In the genomic region with DNA sequence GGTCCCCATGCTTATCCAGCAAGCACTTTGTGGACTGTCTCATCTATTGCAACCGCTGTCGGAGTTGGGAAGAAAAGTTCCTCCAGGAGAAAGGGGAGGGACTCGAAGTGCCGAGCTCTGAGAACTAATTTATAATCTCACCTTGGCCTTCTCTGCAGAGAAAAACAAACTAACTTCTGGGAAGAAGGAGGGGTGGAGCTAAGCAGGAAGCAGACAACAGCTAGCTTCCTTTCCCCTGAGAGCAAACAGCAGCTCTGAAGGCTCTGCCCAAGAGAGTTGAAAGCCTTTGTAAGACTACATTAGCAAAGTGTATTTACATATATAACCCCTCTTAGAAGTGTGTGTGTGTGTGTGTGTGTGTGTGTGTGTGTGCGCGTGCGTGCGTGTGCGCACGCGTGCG, we compare ENCODE assay signal across 18 mouse cellular contexts. TPM values are rescaled to one million over a fixed set of nuclear protein-coding genes. Genes with fewer than 3 reads are reported as not detected.
DNase-seq lines count a peak whose midpoint lies in the region; ATAC-seq and TF ChIP-seq lines count a peak whose summit lies in the region.
"Had no signal": no experiment of that assay in that cellular context is flagged by ENCODE, and none has a peak within 500 bp of the region (broad histone marks: within the 10 kb centered on the region; RNA-seq: fewer than 3 reads in every experiment).

No protein-coding gene starts in this region.

- H3K9me3 ChIP-seq in kidney, embryonic 14.5 days (ENCODE audit: control insufficient read depth, low read length), result no peaks in the 10 kb centered on the region
- 0 out of 2 replicates have a peak, but pooled peaks cover 5% of the 10 kb centered on the region for H3K9me3 ChIP-seq in limb, embryonic 12.5 days
- no peaks in the 10 kb centered on the region for H3K9me3 ChIP-seq in liver, embryonic 12.5 days (replicated peaks)
- H3K9me3 ChIP-seq: heart, embryonic 13.5 days; liver, embryonic 13.5 days had no signal

- no peaks in the 10 kb centered on the region for H3K27me3 ChIP-seq in kidney, adult 2 months (replicated peaks; ENCODE audit: control insufficient read depth, insufficient read depth, low read length)
- no peaks in the 10 kb centered on the region for H3K27me3 ChIP-seq in kidney, embryonic 14.5 days (ENCODE audit: control insufficient read depth, insufficient read depth, low read length)
- H3K27me3 ChIP-seq in limb, embryonic 12.5 days, result no peaks in the 10 kb centered on the region
- no peaks in the 10 kb centered on the region for H3K27me3 ChIP-seq in liver, embryonic 12.5 days (replicated peaks)
- H3K27me3 ChIP-seq: heart, embryonic 13.5 days; liver, embryonic 13.5 days had no signal

- H3K27ac ChIP-seq in kidney, adult 2 months (ENCODE audit: insufficient read depth, low read depth, low read length), result no peak overlapping the region
- no peak overlapping the region for H3K27ac ChIP-seq in kidney, embryonic 14.5 days (ENCODE audit: low read depth, low read length)
- H3K27ac ChIP-seq in limb, embryonic 12.5 days, result peak overlapping the region; percentile 90
- H3K27ac ChIP-seq in liver, embryonic 12.5 days, result no peak overlapping the region
- H3K27ac ChIP-seq: heart, embryonic 13.5 days; liver, embryonic 13.5 days had no signal

- H3K9ac ChIP-seq in kidney, embryonic 14.5 days (ENCODE audit: low read depth, low read length), result no peak overlapping the region
- no peak overlapping the region for H3K9ac ChIP-seq in limb, embryonic 12.5 days (replicated peaks)
- no peak overlapping the region for H3K9ac ChIP-seq in liver, embryonic 12.5 days
- H3K9ac ChIP-seq: heart, embryonic 13.5 days; liver, embryonic 13.5 days had no signal

- H3K4me3 ChIP-seq in kidney, adult 2 months (ENCODE audit: insufficient read depth, low read depth, low read length), result no peak overlapping the region
- no peak overlapping the region for H3K4me3 ChIP-seq in kidney, embryonic 14.5 days (ENCODE audit: low read length)
- no peak overlapping the region for H3K4me3 ChIP-seq in limb, embryonic 12.5 days (replicated peaks)
- no peak overlapping the region for H3K4me3 ChIP-seq in liver, embryonic 12.5 days
- H3K4me3 ChIP-seq: heart, embryonic 13.5 days; liver, embryonic 13.5 days had no signal

- peaks cover 11% of the 10 kb centered on the region; the same call in 1 of the 2 replicates for H3K4me1 ChIP-seq in kidney, adult 2 months (ENCODE audit: control insufficient read depth, insufficient read depth, low read length)
- peaks cover 4% of the 10 kb centered on the region; the same call in 1 of the 2 replicates for H3K4me1 ChIP-seq in kidney, embryonic 14.5 days (ENCODE audit: control insufficient read depth, insufficient read depth, low read length)
- H3K4me1 ChIP-seq in limb, embryonic 12.5 days (replicated peaks), result peaks cover 46% of the 10 kb centered on the region
- 0 out of 2 replicates have a peak, but pooled peaks cover 9% of the 10 kb centered on the region for H3K4me1 ChIP-seq in liver, embryonic 12.5 days
- H3K4me1 ChIP-seq: heart, embryonic 13.5 days had no signal

- peak; percentile 57 for DNase-seq in kidney, adult 2 months
- DNase-seq in CD4-positive helper T cell, adult 2 months (ENCODE audit: low read depth, low spot score), result peak; percentile 54
- DNase-seq in R1 (ENCODE audit: low read depth, low spot score), result peak; percentile 31
- DNase-seq in testis, postnatal 14 days (ENCODE audit: low spot score), result no peak
- DNase-seq: adrenal gland, postnatal 25 days; cerebellum, postnatal 14 days; gastrocnemius, postnatal 14 days; kidney, adult 11 months; liver, embryonic 13.5 days; lung, postnatal 10 days; right cerebral cortex, postnatal 4 days had no signal

- no peak for TF ChIP-seq CTCF in kidney, adult 2 months (conservative IDR thresholded peaks at IDR 0.05; ENCODE audit: insufficient read depth, insufficient read length, low read depth, low read length)

- no peaks in the 10 kb centered on the region for H3K36me3 ChIP-seq in kidney, adult 2 months (ENCODE audit: control insufficient read depth, insufficient read depth, low read length)
- H3K36me3 ChIP-seq in kidney, embryonic 14.5 days (ENCODE audit: control insufficient read depth, insufficient read depth, low read length), result 0 out of 2 replicates have a peak, but pooled peaks cover 3% of the 10 kb centered on the region
- H3K36me3 ChIP-seq in limb, embryonic 12.5 days, result peaks cover 4% of the 10 kb centered on the region; the same call in 1 of the 2 replicates
- peaks cover 10% of the 10 kb centered on the region; the same call in 1 of the 2 replicates for H3K36me3 ChIP-seq in liver, embryonic 12.5 days

- WGBS in kidney, adult 2 months, result 66% methylated on average over 12 of the region's 12 CpGs
- 67% methylated on average over 12 of the region's 12 CpGs for WGBS in kidney, embryonic 14.5 days
- 78% methylated on average over 12 of the region's 12 CpGs for WGBS in limb, embryonic 12.5 days
- 76% methylated on average over 12 of the region's 12 CpGs for WGBS in liver, embryonic 12.5 days (ENCODE audit: insufficient replicate concordance)

- no peak overlapping the region for H3K4me2 ChIP-seq in kidney, embryonic 14.5 days (replicated peaks; ENCODE audit: low read depth, low read length)
- no peak overlapping the region for H3K4me2 ChIP-seq in limb, embryonic 12.5 days
- no peak overlapping the region for H3K4me2 ChIP-seq in liver, embryonic 12.5 days
- H3K4me2 ChIP-seq: heart, embryonic 13.5 days; liver, embryonic 13.5 days; midbrain, embryonic 11.5 days had no signal

- no peak for TF ChIP-seq POLR2A in kidney, adult 2 months (IDR thresholded peaks at IDR 0.05; ENCODE audit: low read depth, low read length)

- ATAC-seq in kidney, embryonic 14.5 days (ENCODE audit: low FRiP score, low TSS enrichment), result no peak
- ATAC-seq in limb, embryonic 12.5 days (ENCODE audit: insufficient number of reproducible peaks, insufficient read depth, low FRiP score, low TSS enrichment, low read depth), result no peak
- no peak for ATAC-seq in liver, embryonic 12.5 days
- ATAC-seq in erythroblast, adult 5-6 weeks (replicated peaks; ENCODE audit: low FRiP score, poor library complexity, severe bottlenecking), result no peak

RNA-seq across cellular contexts. Expression of a gene that starts 44.1 kb away (rescaled TPM):
- not detected in 2 replicates for polyA plus RNA-seq in kidney, adult 2 months (2012; rRNA removed)
- 0.06 TPM in 1 of 2 replicates, not detected in the other for polyA plus RNA-seq in kidney, embryonic 14.5 days (2014; fragmentation: Nextera tagmentation; extraction: Ambion mirVana)
- 0.13 and 0.24 TPM in 2 replicates for polyA plus RNA-seq in limb, embryonic 12.5 days (2016; fragmentation: Nextera tagmentation; extraction: Ambion mirVana)
- not detected in 2 replicates for polyA plus RNA-seq in liver, embryonic 12.5 days (2016; fragmentation: Nextera tagmentation; extraction: Ambion mirVana)
- total RNA-seq in erythroblast, adult 5-6 weeks (2015; ENCODE audit: low replicate concordance), result not detected in 2 replicates
- total RNA-seq in erythroblast, adult 5-6 weeks (2017; ENCODE audit: low replicate concordance), result not detected in 2 replicates
- total RNA-seq: adrenal gland, postnatal 25 days; gastrocnemius, postnatal 14 days had no signal
- polyA plus RNA-seq: heart, embryonic 13.5 days; liver, embryonic 13.5 days; stomach, embryonic 14.5 days had no signal
